Mouse (Mus musculus): ENCODE measurements around the gene Zfp281. TPM values are rescaled to one million over a fixed set of nuclear protein-coding genes. Genes with fewer than 3 reads are reported as not detected.

Zfp281 gene
- polyA plus RNA-seq, 1 experiment from 2014 or later = 22.5 TPM

DNA sequence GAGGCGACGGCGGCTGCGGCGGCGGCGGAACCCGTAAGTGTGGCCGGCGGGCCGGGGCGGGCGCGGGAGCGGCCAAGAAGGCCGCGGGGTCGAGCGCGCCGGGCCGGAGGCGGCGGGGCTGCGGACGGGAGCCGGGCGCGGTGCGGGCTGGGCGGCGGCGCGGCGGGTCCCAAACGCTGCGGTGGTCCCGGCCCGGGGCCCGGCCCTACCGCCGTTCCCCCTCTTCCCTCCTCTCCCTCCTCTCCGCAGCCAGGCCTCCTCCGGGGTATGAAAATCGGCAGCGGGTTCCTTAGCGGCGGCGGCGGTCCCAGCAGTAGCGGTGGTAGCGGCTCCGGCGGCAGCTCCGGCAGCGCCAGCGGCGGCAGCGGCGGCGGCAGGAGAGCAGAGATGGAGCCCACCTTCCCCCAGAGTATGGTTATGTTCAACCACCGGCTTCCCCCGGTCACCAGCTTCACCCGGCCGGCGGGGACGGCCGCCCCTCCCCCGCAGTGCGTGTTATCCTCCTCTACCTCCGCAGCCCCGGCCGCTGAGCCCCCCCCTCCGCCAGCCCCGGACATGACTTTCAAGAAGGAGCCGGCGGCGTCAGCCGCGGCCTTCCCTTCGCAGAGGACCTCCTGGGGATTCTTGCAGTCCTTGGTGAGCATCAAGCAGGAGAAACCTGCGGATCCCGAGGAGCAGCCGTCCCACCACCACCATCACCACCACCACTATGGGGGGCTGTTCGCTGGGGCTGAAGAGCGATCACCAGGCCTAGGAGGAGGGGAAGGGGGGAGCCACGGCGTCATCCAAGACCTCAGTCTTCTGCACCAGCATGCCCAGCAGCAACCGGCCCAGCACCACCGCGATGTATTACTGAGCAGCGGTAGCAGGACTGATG lies 556 bp downstream of the Zfp281 start:
- peak; percentile 81 for DNase-seq (ENCODE audit: low spot score)
- Histone ChIP-seq H3K36me3 (peaks cover 20% of the 10 kb centered on the region), H3K4me1 (peaks cover 40% of the 10 kb centered on the region), H3K9me3 (no peaks in the 10 kb centered on the region), H3K27me3 (ENCODE audit: insufficient read depth, poor library complexity, severe bottlenecking) (no peaks in the 10 kb centered on the region), H3K27ac (peak overlapping the region; percentile 96), H3K4me3 (peak overlapping the region; percentile 93)
- 1% methylated on average over 67 of the region's 92 CpGs for WGBS

DNA sequence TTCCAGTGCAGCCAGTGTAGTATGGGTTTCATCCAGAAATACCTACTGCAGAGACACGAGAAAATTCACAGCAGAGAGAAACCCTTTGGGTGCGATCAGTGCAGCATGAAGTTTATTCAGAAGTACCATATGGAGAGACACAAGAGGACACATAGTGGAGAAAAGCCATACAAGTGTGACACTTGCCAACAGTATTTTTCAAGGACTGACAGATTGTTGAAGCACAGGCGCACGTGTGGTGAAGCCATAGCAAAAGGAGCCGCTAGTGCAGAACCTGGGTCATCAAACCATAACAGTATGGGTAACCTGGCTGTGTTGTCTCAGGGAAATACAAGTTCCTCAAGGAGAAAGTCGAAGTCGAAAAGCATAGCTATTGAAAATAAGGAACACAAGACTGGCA lies 1.4 kb downstream of the Zfp281 start:
- 91% methylated on average over 7 of the region's 7 CpGs for WGBS
- H3K4me3 ChIP-seq = peak overlapping the region; percentile 93
- H3K27me3 ChIP-seq (ENCODE audit: insufficient read depth, poor library complexity, severe bottlenecking) = no peaks in the 10 kb centered on the region
- peak overlapping the region; percentile 96; the same call in 1 of the 2 replicates for H3K27ac ChIP-seq
- no peaks in the 10 kb centered on the region for H3K9me3 ChIP-seq
- H3K4me1 ChIP-seq = peaks cover 40% of the 10 kb centered on the region
- peaks cover 20% of the 10 kb centered on the region for H3K36me3 ChIP-seq
- DNase-seq (ENCODE audit: low spot score) = no peak

DNA sequence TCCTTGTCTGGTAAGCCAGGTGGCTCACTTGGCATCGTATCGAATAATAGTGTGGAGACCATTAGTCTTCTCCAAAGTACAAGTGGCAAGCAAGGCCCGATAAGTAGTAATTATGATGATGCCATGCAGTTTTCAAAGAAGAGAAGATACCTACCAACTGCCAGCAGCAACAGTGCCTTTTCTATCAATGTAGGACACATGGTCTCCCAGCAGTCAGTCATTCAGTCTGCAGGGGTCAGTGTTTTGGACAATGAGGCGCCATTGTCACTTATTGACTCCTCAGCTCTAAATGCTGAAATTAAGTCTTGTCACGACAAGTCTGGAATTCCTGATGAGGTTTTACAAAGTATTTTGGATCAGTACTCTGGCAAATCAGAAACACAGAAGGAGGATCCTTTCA lies 2.1 kb downstream of the Zfp281 start:
- no peak overlapping the region for H3K27ac ChIP-seq
- 93% methylated on average over 5 of the region's 5 CpGs for WGBS
- no peaks in the 10 kb centered on the region for H3K9me3 ChIP-seq
- H3K27me3 ChIP-seq (ENCODE audit: insufficient read depth, poor library complexity, severe bottlenecking) = no peaks in the 10 kb centered on the region
- H3K4me1 ChIP-seq = peaks cover 40% of the 10 kb centered on the region
- peaks cover 20% of the 10 kb centered on the region for H3K36me3 ChIP-seq
- H3K4me3 ChIP-seq = no peak overlapping the region
- DNase-seq (ENCODE audit: low spot score) = no peak

DNA sequence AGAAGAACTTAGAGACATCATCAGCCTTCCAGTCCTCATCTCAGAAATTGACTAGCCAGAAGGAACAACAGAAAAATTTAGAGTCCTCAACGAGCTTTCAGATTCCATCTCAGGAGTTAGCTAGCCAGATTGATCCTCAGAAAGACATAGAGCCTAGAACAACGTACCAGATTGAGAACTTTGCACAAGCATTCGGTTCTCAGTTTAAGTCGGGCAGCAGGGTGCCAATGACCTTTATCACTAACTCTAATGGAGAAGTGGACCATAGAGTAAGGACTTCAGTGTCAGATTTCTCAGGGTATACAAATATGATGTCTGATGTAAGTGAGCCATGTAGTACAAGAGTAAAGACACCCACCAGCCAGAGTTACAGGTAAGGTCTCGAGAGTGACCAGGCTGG lies 2.9 kb downstream of the Zfp281 start:
- Histone ChIP-seq H3K4me1 (peaks cover 40% of the 10 kb centered on the region), H3K4me3 (no peak overlapping the region), H3K9me3 (no peaks in the 10 kb centered on the region), H3K27me3 (ENCODE audit: insufficient read depth, poor library complexity, severe bottlenecking) (no peaks in the 10 kb centered on the region), H3K27ac (no peak overlapping the region), H3K36me3 (peaks cover 20% of the 10 kb centered on the region)
- DNase-seq (ENCODE audit: low spot score) = no peak
- 84% methylated on average over 5 of the region's 5 CpGs for WGBS

- Histone ChIP-seq H3K27ac (no peak overlapping the region), H3K9me3 (no peaks in the 10 kb centered on the region), H3K36me3 (no peaks in the 10 kb centered on the region), H3K27me3 (ENCODE audit: insufficient read depth, poor library complexity, severe bottlenecking) (no peaks in the 10 kb centered on the region), H3K4me3 (no peak overlapping the region), H3K4me1 (peaks cover 8% of the 10 kb centered on the region; the same call in 1 of the 2 replicates)
- no peak for DNase-seq (ENCODE audit: low spot score)
- WGBS = 91% methylated on average over 3 of the region's 3 CpGs
These were observed 8.2 kb downstream of the Zfp281 start for GRCm38 (mm10) chr1:136632891-136633290.

DNA sequence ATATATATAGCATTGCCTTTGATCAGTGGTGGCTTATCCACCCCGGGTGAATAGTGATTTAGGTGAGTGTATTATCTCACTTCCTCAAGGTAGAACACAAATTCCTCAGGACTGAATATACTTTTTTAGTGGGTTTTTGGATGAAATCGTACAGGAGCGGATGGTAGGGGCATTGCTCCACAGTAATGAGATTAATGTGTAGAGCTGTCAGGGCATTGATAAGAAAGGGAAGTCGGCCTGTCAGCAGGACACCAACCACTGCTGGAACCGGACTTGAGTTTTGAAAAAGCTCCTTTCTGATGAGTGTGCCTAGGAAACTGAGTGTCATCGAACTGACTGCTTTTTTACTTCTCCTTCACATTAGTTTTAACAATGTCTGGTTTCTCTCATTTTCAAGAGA lies 10.9 kb downstream of the Zfp281 start:
- no peaks in the 10 kb centered on the region for H3K36me3 ChIP-seq
- no peak overlapping the region for H3K27ac ChIP-seq
- no peaks in the 10 kb centered on the region for H3K9me3 ChIP-seq
- no peak overlapping the region for H3K4me3 ChIP-seq
- H3K4me1 ChIP-seq = no peaks in the 10 kb centered on the region
- WGBS = 50% methylated on average over 6 of the region's 6 CpGs
- no peak for DNase-seq (ENCODE audit: low spot score)
- H3K27me3 ChIP-seq (ENCODE audit: insufficient read depth, poor library complexity, severe bottlenecking) = no peaks in the 10 kb centered on the region

DNA sequence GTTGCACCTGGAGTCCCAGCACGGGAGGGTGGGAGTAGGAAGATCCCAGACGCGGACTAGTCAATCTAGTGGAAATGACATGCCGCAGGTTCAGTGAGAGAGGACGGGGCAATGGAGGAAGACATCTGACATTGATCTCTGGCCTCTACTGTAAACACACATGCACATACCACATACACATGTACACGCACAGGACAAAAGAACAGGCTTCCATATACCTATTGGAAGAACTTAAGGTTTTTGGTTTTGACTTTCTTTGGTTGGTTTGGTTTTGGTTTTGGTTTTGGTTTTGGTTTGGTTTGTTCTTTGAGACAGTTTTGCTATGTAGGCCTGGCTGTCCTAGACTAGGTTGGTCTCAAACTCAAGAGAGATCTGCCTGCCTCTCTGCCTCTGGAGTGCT lies 12.2 kb downstream of the Zfp281 start:
- Histone ChIP-seq H3K27me3 (ENCODE audit: insufficient read depth, poor library complexity, severe bottlenecking) (no peaks in the 10 kb centered on the region), H3K4me1 (no peaks in the 10 kb centered on the region), H3K27ac (no peak overlapping the region), H3K4me3 (no peak overlapping the region), H3K36me3 (no peaks in the 10 kb centered on the region), H3K9me3 (no peaks in the 10 kb centered on the region)
- 93% methylated on average over 6 of the region's 6 CpGs for WGBS
- peak; percentile 46 for DNase-seq (ENCODE audit: low spot score)

GRCm38 (mm10) chr1:136637696-136638095 lies 13.0 kb downstream of the Zfp281 start:
- Histone ChIP-seq H3K36me3 (no peaks in the 10 kb centered on the region), H3K27ac (no peak overlapping the region), H3K4me3 (no peak overlapping the region), H3K9me3 (no peaks in the 10 kb centered on the region), H3K27me3 (ENCODE audit: insufficient read depth, poor library complexity, severe bottlenecking) (no peaks in the 10 kb centered on the region), H3K4me1 (no peaks in the 10 kb centered on the region)
- WGBS = 79% methylated on average over 4 of the region's 4 CpGs
- DNase-seq (ENCODE audit: low spot score) = peak; percentile 58

DNA sequence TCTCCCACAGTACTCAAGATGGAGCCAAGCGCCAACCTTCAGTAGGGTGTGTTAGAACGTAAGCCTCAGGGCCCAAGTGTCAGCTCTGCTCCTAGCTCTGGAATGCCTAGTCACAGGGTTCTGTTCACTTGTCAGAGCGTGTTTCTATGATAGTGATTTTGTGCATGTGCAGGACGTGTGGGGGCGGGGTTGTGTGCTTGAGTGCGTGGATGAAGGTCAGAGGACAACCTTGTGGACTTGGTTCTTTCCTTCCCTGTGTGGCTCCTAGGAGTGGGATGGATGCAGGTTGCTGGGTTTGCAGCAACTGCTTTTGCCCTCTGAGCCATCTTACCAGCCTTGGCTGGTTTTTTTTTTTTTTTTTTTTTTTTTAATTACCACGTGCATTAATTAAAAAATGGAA lies 13.5 kb downstream of the Zfp281 start:
- no peak for DNase-seq (ENCODE audit: low spot score)
- Histone ChIP-seq H3K36me3 (no peaks in the 10 kb centered on the region), H3K4me3 (no peak overlapping the region), H3K27ac (no peak overlapping the region), H3K27me3 (ENCODE audit: insufficient read depth, poor library complexity, severe bottlenecking) (no peaks in the 10 kb centered on the region), H3K9me3 (no peaks in the 10 kb centered on the region), H3K4me1 (no peaks in the 10 kb centered on the region)
- WGBS = 75% methylated on average over 7 of the region's 7 CpGs

DNA sequence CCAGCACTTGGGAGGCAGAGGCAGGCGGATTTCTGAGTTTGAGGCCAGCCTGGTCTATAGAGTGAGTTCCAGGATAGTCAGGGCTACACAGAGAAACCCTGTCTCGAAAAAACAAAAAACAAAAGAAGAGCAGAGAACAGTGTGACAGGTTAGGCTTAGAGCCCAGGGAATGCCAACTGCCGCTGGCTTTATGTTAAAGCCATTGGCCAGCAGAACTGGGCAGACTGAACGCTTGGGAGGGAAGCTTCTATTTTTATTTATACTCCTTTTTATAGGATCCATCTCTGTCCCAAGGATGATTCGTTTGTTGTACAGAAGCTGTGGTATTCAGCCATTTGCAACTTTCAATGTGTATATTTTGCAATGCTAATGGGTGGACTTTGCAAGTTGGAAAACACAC lies 14.0 kb downstream of the Zfp281 start:
- Histone ChIP-seq H3K36me3 (no peaks in the 10 kb centered on the region), H3K27ac (no peak overlapping the region), H3K27me3 (ENCODE audit: insufficient read depth, poor library complexity, severe bottlenecking) (no peaks in the 10 kb centered on the region), H3K9me3 (no peaks in the 10 kb centered on the region), H3K4me1 (no peaks in the 10 kb centered on the region), H3K4me3 (no peak overlapping the region)
- DNase-seq (ENCODE audit: low spot score) = no peak
- 91% methylated on average over 5 of the region's 5 CpGs for WGBS

GRCm38 (mm10) chr1:136639221-136639620 lies 14.5 kb downstream of the Zfp281 start:
- H3K4me3 ChIP-seq = no peak overlapping the region
- WGBS = 59% methylated on average over 2 of the region's 2 CpGs
- H3K27me3 ChIP-seq (ENCODE audit: insufficient read depth, poor library complexity, severe bottlenecking) = no peaks in the 10 kb centered on the region
- DNase-seq (ENCODE audit: low spot score) = no peak
- no peaks in the 10 kb centered on the region for H3K4me1 ChIP-seq
- H3K36me3 ChIP-seq = no peaks in the 10 kb centered on the region
- no peak overlapping the region for H3K27ac ChIP-seq
- H3K9me3 ChIP-seq = no peaks in the 10 kb centered on the region

- DNase-seq (ENCODE audit: low spot score) = no peak
- 75% methylated on average over 3 of the region's 3 CpGs for WGBS
- no peak overlapping the region for H3K27ac ChIP-seq
- H3K4me3 ChIP-seq = no peak overlapping the region
- H3K36me3 ChIP-seq = no peaks in the 10 kb centered on the region
- no peaks in the 10 kb centered on the region for H3K27me3 ChIP-seq (ENCODE audit: insufficient read depth, poor library complexity, severe bottlenecking)
- no peaks in the 10 kb centered on the region for H3K9me3 ChIP-seq
- peaks cover 4% of the 10 kb centered on the region; the same call in 1 of the 2 replicates for H3K4me1 ChIP-seq
These were observed 18.0 kb downstream of the Zfp281 start for GRCm38 (mm10) chr1:136642701-136643100.

GRCm38 (mm10) chr1:136644486-136644885 lies 19.8 kb downstream of the Zfp281 start:
- 52% methylated on average over 4 of the region's 4 CpGs for WGBS
- no peaks in the 10 kb centered on the region for H3K36me3 ChIP-seq
- H3K27ac ChIP-seq = no peak overlapping the region
- peak; percentile 71 for DNase-seq (ENCODE audit: low spot score)
- no peaks in the 10 kb centered on the region for H3K27me3 ChIP-seq (ENCODE audit: insufficient read depth, poor library complexity, severe bottlenecking)
- H3K9me3 ChIP-seq = no peaks in the 10 kb centered on the region
- H3K4me1 ChIP-seq = peaks cover 4% of the 10 kb centered on the region; the same call in 1 of the 2 replicates
- no peak overlapping the region for H3K4me3 ChIP-seq

Data from heart, embryonic 10.5 days (tissue).